Mouse (Mus musculus) liver, embryonic 14.5 days (tissue): ENCODE results near the gene BC048671. TPM values are rescaled to one million over a fixed set of nuclear protein-coding genes. Genes with fewer than 3 reads are reported as not detected.

ENCODE experiments used
- ATAC-seq: fragments of 200-750 bp; cut with Nextera tagmentation; 2 replicates; pipeline ENCODE4 v1.8.0; 2017; ENCODE audit warnings: moderate number of reproducible peaks, mild to moderate bottlenecking, moderate library complexity; ENCODE audit not compliant: insufficient read depth
- DNase-seq, 3 experiments: peaks; one replicate each; pipeline ENCODE4 v3.0.0-alpha.2; 2012 to 2013; ENCODE audit warnings: low read depth in 3 of 3, low spot score in 3 of 3
- H3K27ac ChIP-seq: fragments of 300-500 bp; sonication (generic); 2 replicates; pipeline ENCODE4 v1.5.1; 2014; ENCODE audit warnings: moderate library complexity, mild to moderate bottlenecking, control low read depth, inconsistent platforms
- H3K27me3 ChIP-seq: fragments of 300-500 bp; sonication (generic); 2 replicates; pipeline ENCODE4 v1.6.1; 2014; ENCODE audit warnings: mild to moderate bottlenecking, low read length, moderate library complexity; ENCODE audit not compliant: control insufficient read depth, insufficient read depth
- H3K36me3 ChIP-seq: fragments of 300-500 bp; sonication (generic); replicated peaks from 2 replicates; pipeline ENCODE4 v1.6.1; 2014; ENCODE audit warnings: low read depth; ENCODE audit not compliant: control insufficient read depth, insufficient read depth
- H3K4me1 ChIP-seq, 2 experiments: fragments of 200-500 bp in 1 of 2; fragments of 300-500 bp in 1 of 2; sonication (generic) in 1 of 2; replicated peaks; 2 replicates each; pipeline ENCODE4 v1.6.1; 2012 to 2014; ENCODE audit warnings: antibody characterized with exemption in 1 of 2, inconsistent platforms in 1 of 2, low read length in 1 of 2; ENCODE audit not compliant: control insufficient read depth in 2 of 2, insufficient read depth in 2 of 2
- H3K4me2 ChIP-seq: fragments of 300-500 bp; sonication (generic); 2 replicates; pipeline ENCODE4 v1.6.1; 2014; ENCODE audit warnings: low read depth, mild to moderate bottlenecking, control low read depth, moderate library complexity
- H3K4me3 ChIP-seq, 2 experiments: fragments of 200-500 bp in 1 of 2; fragments of 300-500 bp in 1 of 2; sonication (generic) in 1 of 2; 2 replicates each; pipeline ENCODE4 v1.5.1; 2012 to 2014; ENCODE audit warnings: low read depth in 2 of 2, low read length in 2 of 2, mild to moderate bottlenecking in 2 of 2, control low read depth in 1 of 2, inconsistent platforms in 1 of 2, moderate library complexity in 1 of 2; ENCODE audit not compliant: insufficient read depth in 1 of 2
- H3K9ac ChIP-seq: fragments of 300-500 bp; sonication (generic); replicated peaks from 2 replicates; pipeline ENCODE4 v1.6.1; 2014; ENCODE audit warnings: mild to moderate bottlenecking, control low read depth, moderate library complexity
- H3K9me3 ChIP-seq: fragments of 300-500 bp; sonication (generic); 2 replicates; pipeline ENCODE4 v1.6.1; 2016; ENCODE audit warnings: low read length, mixed read lengths; ENCODE audit not compliant: control insufficient read depth
- CTCF ChIP-seq: IDR thresholded peaks from 2 replicates; pipeline ENCODE4 v1.5.1; 2016; ENCODE audit warnings: antibody characterized with exemption, low read depth, control low read depth
- EP300 ChIP-seq: IDR thresholded peaks from 2 replicates; pipeline ENCODE4 v1.6.1; 2016; ENCODE audit warnings: antibody characterized with exemption, low read depth
- WGBS: fragments of 180-500 bp; shearing (Covaris S2); extraction: QIAGEN DNeasy Blood & Tissue Kit; methylation state at CpG from one replicate; pipeline ENCODE4 v1.1.7; 2014; ENCODE audit not compliant: insufficient replicate concordance; 5-methylcytosine and 5-hydroxymethylcytosine counted together
- polyA plus RNA-seq, 2 experiments: library from polyadenylated mRNA; depleted of rRNA in 1 of 2; stranded (reverse) in 1 of 2; unstranded in 1 of 2; fragments of >200 nt; fragmentation: Nextera tagmentation in 1 of 2; extraction: Ambion mirVana in 1 of 2; gene quantifications; 2 replicates each; pipeline versions ENCODE4 v1.2.1 to v1.2.3; 2012 to 2014

BC048671 gene
- polyA plus RNA-seq, 2 experiments, result not detected

DNA sequence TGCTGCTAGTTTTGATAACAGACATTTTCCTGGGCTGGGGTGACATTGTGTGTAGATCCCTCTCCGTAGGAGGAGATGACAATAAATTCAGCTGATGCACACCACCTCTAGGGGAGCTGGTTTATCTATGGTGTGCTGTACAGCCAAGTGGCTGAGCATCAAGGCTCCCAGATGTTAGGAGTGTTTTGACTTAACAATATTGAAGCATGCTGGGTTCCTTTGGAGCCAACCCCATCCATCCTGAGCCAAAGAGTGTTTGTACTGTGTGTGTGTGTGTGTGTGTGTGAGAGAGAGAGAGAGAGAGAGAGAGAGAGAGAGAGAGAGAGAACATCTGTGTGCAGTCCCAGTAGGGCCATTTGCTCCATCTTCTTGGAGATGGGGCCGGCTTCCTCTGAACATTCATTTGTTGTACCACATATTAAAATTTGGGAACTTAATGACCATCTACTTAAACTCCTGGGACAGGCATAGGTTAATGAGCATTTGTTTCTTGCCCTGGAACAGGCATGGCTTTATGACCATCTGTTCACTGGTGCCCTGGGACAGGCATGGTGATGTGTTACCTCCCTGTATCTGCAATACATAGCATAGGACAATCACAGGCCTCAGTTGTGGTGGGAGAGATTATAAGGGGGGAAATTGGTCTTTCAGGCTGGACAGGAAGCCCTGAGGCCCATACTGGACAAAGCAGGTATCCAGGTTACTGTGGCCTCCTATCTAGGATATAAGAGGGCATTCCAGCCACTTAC is 16.7 kb downstream of the BC048671 start:
- no peak for DNase-seq

GRCm38 (mm10) chr6:90319019-90319418 is 18.0 kb downstream of the BC048671 start:
- no peak for ATAC-seq
- H3K27ac ChIP-seq, result no peak overlapping the region
- no peak for DNase-seq
- H3K27me3 ChIP-seq, result no peaks in the 10 kb centered on the region
- no peaks in the 10 kb centered on the region for H3K36me3 ChIP-seq
- 70% methylated on average over 2 of the region's 2 CpGs for WGBS
- peaks cover 0 to 8% of the 10 kb centered on the region in 2 experiments; a peak in 1 of 4 replicates for H3K4me1 ChIP-seq
- TF ChIP-seq EP300 (no peak), CTCF (no peak)
- no peak overlapping the region for H3K4me2 ChIP-seq
- H3K4me3 ChIP-seq, result no peak overlapping the region
- H3K9me3 ChIP-seq, result no peaks in the 10 kb centered on the region
- no peak overlapping the region for H3K9ac ChIP-seq

More for the DNA sequence above, 16.7 kb downstream of the BC048671 start:
- no peak overlapping the region for H3K4me2 ChIP-seq
- no peak overlapping the region for H3K9ac ChIP-seq
- no peak for ATAC-seq
- no peak overlapping the region for H3K4me3 ChIP-seq
- peaks cover 0 to 8% of the 10 kb centered on the region in 2 experiments; a peak in 1 of 4 replicates for H3K4me1 ChIP-seq
- H3K36me3 ChIP-seq, result no peaks in the 10 kb centered on the region
- no peaks in the 10 kb centered on the region for H3K27me3 ChIP-seq
- WGBS, result 57% methylated on average over 2 of the region's 2 CpGs
- H3K27ac ChIP-seq, result no peak overlapping the region
- no peaks in the 10 kb centered on the region for H3K9me3 ChIP-seq
- TF ChIP-seq CTCF (no peak), EP300 (no peak)

DNA sequence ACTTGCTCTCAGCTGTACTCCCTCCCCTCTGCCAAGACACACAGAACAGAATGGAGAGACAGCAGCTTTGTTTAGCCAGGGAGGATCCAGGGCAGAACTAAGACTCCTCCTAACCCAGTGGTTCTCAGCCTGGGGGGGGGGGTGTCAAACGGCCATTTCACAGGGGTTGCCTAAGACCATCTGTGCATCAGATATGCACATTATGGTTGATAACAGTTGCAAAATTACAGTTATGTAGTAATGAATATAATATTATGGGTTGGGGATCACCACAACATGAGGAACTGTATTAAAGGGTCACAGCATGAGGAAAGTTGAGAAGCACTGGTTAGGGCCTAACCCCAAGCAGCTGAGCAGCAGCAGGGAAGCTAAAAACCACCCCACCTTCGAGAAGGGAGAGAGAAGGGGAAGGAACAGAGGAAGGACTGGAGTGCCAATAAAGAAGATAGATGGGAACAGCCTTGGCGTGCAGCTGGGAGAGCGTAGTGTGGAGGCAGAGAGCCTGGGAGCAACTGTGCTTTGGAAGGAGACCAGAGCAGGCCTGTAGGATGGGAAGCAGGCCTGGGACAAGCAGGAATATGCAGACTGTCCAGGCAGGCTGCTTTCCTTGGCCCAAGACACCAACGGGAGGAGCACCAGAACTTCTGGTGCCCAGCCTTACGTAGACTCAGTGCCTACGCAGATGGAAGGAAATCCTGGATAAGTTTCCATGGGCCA is 18.6 kb downstream of the BC048671 start:
- 56% methylated on average over 7 of the region's 7 CpGs for WGBS
- H3K27ac ChIP-seq, result no peak overlapping the region
- no peak overlapping the region for H3K4me3 ChIP-seq
- TF ChIP-seq CTCF, result no peak
- no peak for TF ChIP-seq EP300
- no peaks in the 10 kb centered on the region for H3K27me3 ChIP-seq
- H3K9ac ChIP-seq, result no peak overlapping the region
- peaks cover 0 to 8% of the 10 kb centered on the region in 2 experiments; a peak in 1 of 4 replicates for H3K4me1 ChIP-seq
- no peak overlapping the region for H3K4me2 ChIP-seq
- no peak for DNase-seq
- no peak for ATAC-seq
- no peaks in the 10 kb centered on the region for H3K36me3 ChIP-seq
- no peaks in the 10 kb centered on the region for H3K9me3 ChIP-seq

- H3K27ac ChIP-seq, result no peak overlapping the region
- no peak overlapping the region for H3K4me2 ChIP-seq
- H3K9me3 ChIP-seq, result no peaks in the 10 kb centered on the region
- no peaks in the 10 kb centered on the region for H3K36me3 ChIP-seq
- no peaks in the 10 kb centered on the region for H3K27me3 ChIP-seq
- DNase-seq (peak in 2 of 3 experiments; percentile 22 to 28), ATAC-seq (peak; percentile 62)
- H3K9ac ChIP-seq, result no peak overlapping the region
- no peak overlapping the region for H3K4me3 ChIP-seq
- 54% methylated on average over 5 of the region's 5 CpGs for WGBS
- peaks cover 0 to 8% of the 10 kb centered on the region in 2 experiments; a peak in 1 of 4 replicates for H3K4me1 ChIP-seq
- no peak for TF ChIP-seq EP300
- no peak for TF ChIP-seq CTCF
Measured at GRCm38 (mm10) chr6:90320429-90320828, 19.4 kb downstream of the BC048671 start.

DNA sequence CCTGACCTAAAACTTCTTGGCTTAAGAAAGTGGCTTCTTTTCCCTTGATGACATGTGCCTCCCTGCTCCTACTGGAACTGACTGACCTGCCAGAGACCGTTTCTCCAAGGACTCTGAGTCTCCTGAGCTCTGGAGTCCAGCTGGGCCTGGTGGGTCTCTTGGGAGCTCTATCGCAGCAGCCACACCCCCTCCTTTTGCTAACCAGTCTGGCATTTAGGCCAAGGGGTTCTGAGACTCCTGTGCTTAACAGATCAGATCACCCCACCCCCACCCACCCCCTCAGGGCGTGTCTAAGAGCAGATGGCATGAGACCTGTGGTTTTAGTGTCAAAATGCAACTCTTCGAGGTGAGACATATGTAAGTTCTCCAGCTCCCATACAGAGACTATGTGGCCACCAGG is 20.8 kb downstream of the BC048671 start:
- DNase-seq (no peak), ATAC-seq (no peak)
- no peak for TF ChIP-seq CTCF
- no peak for TF ChIP-seq EP300
- Histone ChIP-seq H3K27me3 (no peaks in the 10 kb centered on the region), H3K4me1 (peaks cover 0 to 8% of the 10 kb centered on the region in 2 experiments; a peak in 1 of 4 replicates), H3K9ac (no peak overlapping the region), H3K4me2 (no peak overlapping the region), H3K4me3 (no peak overlapping the region), H3K36me3 (no peaks in the 10 kb centered on the region), H3K27ac (no peak overlapping the region), H3K9me3 (no peaks in the 10 kb centered on the region)
- 37% methylated on average over 4 of the region's 4 CpGs for WGBS
